Mouse (Mus musculus) cortical plate, adult 2 months (tissue): ENCODE measurements around the gene Cers1.

Experiments
- CTCF ChIP-seq: fragments of 200-500 bp; IDR thresholded peaks from 2 replicates; pipeline ENCODE4 v1.5.1; 2011; ENCODE audit warnings: mild to moderate bottlenecking, control low read depth, low read length; ENCODE audit not compliant: insufficient read depth; ENCODE audit errors: extremely low read depth
- POLR2A ChIP-seq: fragments of 200-500 bp; IDR thresholded peaks from 2 replicates; pipeline ENCODE4 v1.6.1; 2011; ENCODE audit warnings: mild to moderate bottlenecking, low read length, control low read depth; ENCODE audit not compliant: insufficient read depth; ENCODE audit errors: extremely low read depth

DNA sequence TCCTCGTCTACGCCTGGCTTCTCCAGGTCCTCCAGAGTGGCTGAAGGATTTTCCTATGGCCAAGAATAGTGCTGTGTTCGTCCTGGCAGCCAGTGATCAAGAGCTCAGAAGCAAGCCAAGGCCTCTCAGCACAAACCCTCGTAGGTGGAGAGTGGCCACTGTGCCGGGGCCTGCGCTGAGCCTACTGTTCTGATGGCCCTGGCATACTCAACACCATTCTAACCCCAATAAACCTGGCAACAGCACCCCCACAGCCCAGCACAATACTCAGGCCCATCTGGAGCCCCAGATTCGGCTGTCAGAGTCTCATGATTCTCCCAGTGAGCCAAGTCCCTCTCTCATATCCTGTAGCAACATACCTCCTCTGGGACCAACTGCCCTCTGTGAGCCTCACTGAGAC, 25.1 kb downstream of the Cers1 start:
- TF ChIP-seq CTCF (no peak), POLR2A (no peak)
